Mouse (Mus musculus) hindbrain, embryonic 16.5 days (tissue): Measurements from ENCODE around the gene Aarsd1. TPM values are rescaled to one million over a fixed set of nuclear protein-coding genes. Genes with fewer than 3 reads are reported as not detected.
"Not testable (repeated sequence)": the region's sequence is repeated elsewhere in the genome, so short reads cannot be mapped to it uniquely, and the experiment has no call there.

Experiments used
- ATAC-seq: fragments of 200-750 bp; cut with Nextera tagmentation; 2 replicates; pipeline ENCODE4 v1.8.0; 2017; ENCODE audit warnings: moderate TSS enrichment, moderate library complexity
- H3K27ac ChIP-seq: fragments of 300-500 bp; sonication (generic); 2 replicates; pipeline ENCODE4 v1.5.1; 2014; ENCODE audit warnings: low read depth, mild to moderate bottlenecking, control low read depth, low read length, moderate library complexity
- H3K27me3 ChIP-seq: fragments of 300-500 bp; sonication (generic); replicated peaks from 2 replicates; pipeline ENCODE4 v1.6.1; 2014; ENCODE audit warnings: low read length; ENCODE audit not compliant: control insufficient read depth, insufficient read depth
- H3K36me3 ChIP-seq: fragments of 300-500 bp; sonication (generic); 2 replicates; pipeline ENCODE4 v1.6.1; 2014; ENCODE audit warnings: mild to moderate bottlenecking, low read length, moderate library complexity, mixed read lengths; ENCODE audit not compliant: control insufficient read depth, insufficient read depth
- H3K4me1 ChIP-seq: fragments of 300-500 bp; sonication (generic); 2 replicates; pipeline ENCODE4 v1.6.1; 2014; ENCODE audit warnings: low read depth, low read length; ENCODE audit not compliant: control insufficient read depth, insufficient read depth
- H3K4me2 ChIP-seq: fragments of 300-500 bp; sonication (generic); 2 replicates; pipeline ENCODE4 v1.6.1; 2014; ENCODE audit warnings: mild to moderate bottlenecking, low read length, control low read depth, moderate library complexity
- H3K4me3 ChIP-seq: fragments of 300-500 bp; sonication (generic); 2 replicates; pipeline ENCODE4 v1.5.1; 2014; ENCODE audit warnings: mild to moderate bottlenecking, low read length, control low read depth, moderate library complexity
- H3K9ac ChIP-seq: fragments of 300-500 bp; sonication (generic); 2 replicates; pipeline ENCODE4 v1.6.1; 2014; ENCODE audit warnings: low read depth, mild to moderate bottlenecking, control low read depth, low read length, moderate library complexity
- H3K9me3 ChIP-seq: fragments of 300-500 bp; sonication (generic); 2 replicates; pipeline ENCODE4 v1.6.1; 2014; ENCODE audit warnings: mild to moderate bottlenecking, low read length, moderate library complexity; ENCODE audit not compliant: control insufficient read depth
- WGBS: fragments of 180-500 bp; shearing (Covaris S2); extraction: QIAGEN DNeasy Blood & Tissue Kit; methylation state at CpG from one replicate; pipeline ENCODE4 v1.1.7; 2014; 5-methylcytosine and 5-hydroxymethylcytosine counted together
- polyA plus RNA-seq: library from polyadenylated mRNA; unstranded; fragments of >200 nt; fragmentation: Nextera tagmentation; extraction: Ambion mirVana; gene quantifications from 2 replicates; pipeline ENCODE4 v1.2.1, GENCODE M21; 2015

Gene Aarsd1
- 93.5 and 98.6 TPM in 2 replicates for polyA plus RNA-seq

DNA sequence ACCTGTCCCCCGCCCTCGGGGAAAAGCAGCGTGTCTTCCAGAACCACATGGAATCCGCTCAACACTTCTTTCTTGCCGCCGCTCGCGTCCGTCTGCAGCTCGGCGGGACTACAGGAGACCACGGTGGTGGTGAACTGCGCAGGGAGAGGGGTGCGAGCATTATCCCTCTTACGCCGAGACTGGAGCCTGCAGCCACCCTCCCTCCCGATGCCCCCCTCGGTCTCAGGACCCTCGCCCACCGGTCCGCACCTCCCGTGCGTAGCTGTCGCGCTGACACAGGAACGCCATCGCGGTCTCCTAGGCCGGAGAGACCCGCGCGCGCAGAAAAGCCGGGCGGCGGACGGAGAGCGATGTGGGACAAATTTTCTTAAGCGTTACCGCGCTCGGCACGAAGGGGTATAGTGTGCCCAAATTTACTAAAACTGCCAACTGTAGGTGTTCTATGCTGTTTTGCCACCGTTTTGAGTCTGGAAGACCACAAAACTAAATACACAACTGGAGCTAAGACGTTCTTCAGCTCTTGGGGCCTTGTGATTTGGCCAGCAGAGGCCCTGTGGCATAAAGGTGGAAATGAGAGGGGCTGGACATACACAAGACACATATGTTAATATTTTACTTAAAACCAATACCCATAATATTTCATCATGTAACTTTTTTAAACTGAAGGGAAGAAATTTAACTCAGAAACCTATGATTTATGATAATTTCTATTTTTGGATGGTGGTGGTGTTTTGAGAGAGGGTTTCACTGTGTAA lies at the start of gene Aarsd1:
Aarsd1 (minus strand) TSS at position 515 of the 755 bp plus-strand sequence.
- H3K9me3 ChIP-seq, result no peaks in the 10 kb centered on the region
- no peaks in the 10 kb centered on the region for H3K27me3 ChIP-seq
- peak within 1 kb of the TSS; percentile 84 for H3K27ac ChIP-seq
- H3K4me3 ChIP-seq, result peak within 1 kb of the TSS; percentile 90
- peak; percentile 81 for ATAC-seq
- peak within 1 kb of the TSS; percentile 92 for H3K9ac ChIP-seq
- H3K4me2 ChIP-seq, result peak within 1 kb of the TSS; percentile 86
- H3K4me1 ChIP-seq, result peaks cover 7% of the 10 kb centered on the region
- peaks cover 6% of the 10 kb centered on the region; the same call in 1 of the 2 replicates for H3K36me3 ChIP-seq
- under 1% methylated on average over 43 of the region's 45 CpGs for WGBS

DNA sequence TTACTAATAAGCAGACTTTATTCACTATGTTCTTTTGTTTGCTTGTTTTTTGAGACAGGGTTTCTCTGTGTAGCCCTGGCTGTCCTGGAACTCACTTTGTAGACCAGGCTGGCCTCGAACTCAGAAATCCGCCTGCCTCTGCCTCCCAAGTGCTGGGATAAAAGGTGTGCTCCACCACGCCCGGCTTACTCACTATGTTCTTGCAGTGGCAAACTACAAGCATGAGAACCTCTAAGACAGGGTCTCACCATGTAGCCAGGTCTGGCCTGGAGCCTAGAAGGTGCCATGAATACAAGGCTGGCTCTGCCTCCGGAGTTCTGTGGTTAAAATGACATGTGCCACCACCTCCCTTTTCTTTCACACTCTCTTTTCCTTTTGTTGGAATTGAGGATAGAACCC lies 49.1 kb upstream of the Aarsd1 start:
- ATAC-seq, H3K27me3 ChIP-seq, H3K9ac ChIP-seq, H3K36me3 ChIP-seq, H3K9me3 ChIP-seq, H3K27ac ChIP-seq: not testable (repeated sequence)
- peaks cover 46% of the 10 kb centered on the region for H3K4me1 ChIP-seq
- peak overlapping the region; percentile 61 for H3K4me2 ChIP-seq
- peak overlapping the region; percentile 94 for H3K4me3 ChIP-seq
- WGBS, result 66% methylated on average over 5 of the region's 5 CpGs

DNA sequence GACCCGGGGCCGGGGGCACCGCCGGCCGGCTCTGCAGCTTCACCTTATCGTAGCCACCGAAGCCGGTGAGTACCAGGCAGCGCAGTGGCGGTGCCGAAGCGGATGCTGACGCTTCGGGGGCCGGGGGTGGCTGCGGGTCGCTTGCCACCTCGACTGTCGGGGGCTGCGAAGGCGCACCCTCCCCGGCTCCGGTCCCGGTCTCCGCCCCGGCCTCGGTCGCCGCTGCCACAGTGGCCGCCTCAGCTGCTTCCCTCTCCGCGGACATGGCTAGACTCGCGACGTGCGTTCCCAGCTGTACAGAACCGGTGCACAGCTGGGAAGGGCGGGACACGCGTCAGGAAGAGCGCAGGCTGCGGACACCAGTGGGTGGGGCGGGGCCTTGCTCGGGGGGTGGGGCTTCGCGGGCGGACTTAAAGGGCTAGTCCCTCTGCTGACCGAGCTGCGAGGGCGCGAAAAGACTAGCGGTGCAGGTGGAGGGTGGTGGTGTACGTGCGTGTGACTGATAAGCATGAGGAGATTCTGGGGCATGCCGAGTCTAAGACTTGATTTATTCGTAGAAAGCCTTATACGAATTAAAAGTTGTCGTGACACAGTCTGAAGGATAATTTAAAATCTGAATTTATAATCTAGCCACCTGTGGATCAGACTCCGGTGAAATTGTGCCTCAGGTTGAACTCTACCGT lies 48.6 kb upstream of the Aarsd1 start, which contains the start of gene Vat1:
Vat1 (minus strand) TSS at position 362 of the 683 bp plus-strand sequence.
- Histone ChIP-seq H3K27me3 (no peaks in the 10 kb centered on the region), H3K4me3 (peak within 1 kb of the TSS; percentile 94), H3K9me3 (no peaks in the 10 kb centered on the region), H3K4me1 (peaks cover 46% of the 10 kb centered on the region), H3K9ac (peak within 1 kb of the TSS; percentile 93), H3K4me2 (peak within 1 kb of the TSS; percentile 86), H3K27ac (peak within 1 kb of the TSS; percentile 94), H3K36me3 (peaks cover 11% of the 10 kb centered on the region)
- under 1% methylated on average over 60 of the region's 60 CpGs for WGBS
- ATAC-seq, result peak; percentile 73

DNA sequence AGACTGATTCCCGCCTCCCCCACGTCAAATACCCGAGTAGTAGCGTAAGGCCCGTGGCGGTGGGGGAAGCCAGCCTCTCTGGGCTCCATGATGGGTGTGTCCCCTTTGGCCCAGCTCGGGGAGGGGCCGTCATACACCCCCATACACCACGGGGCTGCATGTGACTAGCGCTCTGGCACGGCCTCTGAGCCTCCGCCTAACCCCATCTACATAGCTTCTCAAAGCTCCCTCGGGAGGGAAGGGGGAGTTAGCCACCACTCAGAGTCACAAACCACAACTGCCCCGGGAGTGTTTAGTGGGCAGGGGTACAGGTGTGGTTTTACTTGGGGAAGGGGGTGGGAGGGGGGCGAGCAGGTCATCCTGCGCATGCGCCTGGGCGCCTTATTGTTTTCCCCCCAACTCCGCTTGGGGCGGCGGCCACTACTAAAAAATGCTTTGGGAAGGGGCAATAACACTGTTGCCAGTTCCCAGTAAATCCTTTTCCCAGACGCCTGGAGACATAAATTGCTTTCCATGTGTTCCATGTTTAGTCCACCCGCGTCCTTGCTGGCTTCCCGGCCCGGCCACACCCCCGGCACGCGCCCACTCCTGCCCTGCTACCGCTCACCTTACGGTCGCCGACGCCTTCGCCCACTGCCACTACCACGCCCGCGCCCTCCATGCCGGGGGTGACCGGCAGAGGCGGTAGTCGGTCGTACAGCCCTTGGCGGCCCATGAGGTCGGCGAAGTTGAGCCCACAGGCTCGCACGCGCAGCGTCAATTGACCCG lies 47.9 kb upstream of the Aarsd1 start:
- Histone ChIP-seq H3K27me3 (no peaks in the 10 kb centered on the region), H3K36me3 (peaks cover 15% of the 10 kb centered on the region), H3K9ac (peak overlapping the region; percentile 93), H3K9me3 (no peaks in the 10 kb centered on the region), H3K4me1 (peaks cover 46% of the 10 kb centered on the region), H3K4me2 (peak overlapping the region; percentile 61), H3K4me3 (peak overlapping the region; percentile 94), H3K27ac (peak overlapping the region; percentile 94)
- under 1% methylated on average over 51 of the region's 51 CpGs for WGBS
- peak; percentile 25 for ATAC-seq

DNA sequence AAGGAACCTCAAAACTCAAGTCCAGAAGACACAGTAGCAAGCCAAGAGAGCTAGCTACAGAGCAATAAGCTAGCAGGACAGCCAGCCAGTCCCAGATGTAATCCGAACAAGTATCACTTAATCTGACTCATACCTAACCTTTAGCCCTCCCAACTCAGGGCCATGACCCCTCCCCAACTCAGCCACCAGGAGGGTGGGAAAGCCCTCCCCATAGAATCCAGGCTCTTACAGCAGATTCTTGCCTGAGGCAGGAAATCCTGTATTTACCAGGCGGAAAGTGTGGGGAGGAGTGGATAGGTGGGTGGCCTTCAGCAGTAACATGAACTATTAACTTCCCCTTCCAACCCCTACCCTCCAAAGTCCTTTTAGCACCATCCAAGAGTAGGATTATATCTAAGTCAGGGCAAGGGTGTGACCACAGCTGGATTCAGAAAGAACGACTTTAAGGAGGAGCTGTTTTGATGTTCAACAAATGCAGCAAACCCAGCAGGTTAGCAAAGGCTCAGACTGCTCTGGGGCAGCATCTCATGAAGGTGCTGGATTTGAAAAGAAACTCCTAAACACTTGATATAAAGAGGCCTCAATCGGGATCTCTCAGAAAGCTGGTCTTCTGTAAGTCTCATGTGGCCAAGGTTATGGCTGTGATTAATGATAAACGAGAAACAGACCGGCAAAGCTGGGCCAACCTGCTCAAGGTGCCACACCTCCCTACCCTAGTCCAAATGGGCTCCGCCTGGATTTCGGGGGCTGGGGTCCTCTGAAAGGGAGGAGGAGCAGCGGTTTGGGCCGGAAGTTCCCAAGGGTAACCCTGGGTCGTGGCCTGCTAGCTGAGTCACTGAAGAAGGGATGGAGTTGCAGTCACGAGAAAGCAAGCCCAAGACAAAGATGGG lies 47.0 kb upstream of the Aarsd1 start, which contains the start of gene Rnd2:
Rnd2 (plus strand) TSS at position 789 of the 890 bp plus-strand sequence.
- Histone ChIP-seq H3K4me3 (peak within 1 kb of the TSS; percentile 94), H3K4me2 (peak within 1 kb of the TSS; percentile 61), H3K36me3 (peaks cover 23% of the 10 kb centered on the region), H3K27ac (peak within 1 kb of the TSS; percentile 94), H3K27me3 (no peaks in the 10 kb centered on the region), H3K4me1 (peaks cover 41% of the 10 kb centered on the region), H3K9ac (peak within 1 kb of the TSS; percentile 93), H3K9me3 (no peaks in the 10 kb centered on the region)
- WGBS, result 8% methylated on average over 12 of the region's 12 CpGs
- ATAC-seq, result 0 out of 2 replicates have a peak, but pooled peaks have one; percentile 0

DNA sequence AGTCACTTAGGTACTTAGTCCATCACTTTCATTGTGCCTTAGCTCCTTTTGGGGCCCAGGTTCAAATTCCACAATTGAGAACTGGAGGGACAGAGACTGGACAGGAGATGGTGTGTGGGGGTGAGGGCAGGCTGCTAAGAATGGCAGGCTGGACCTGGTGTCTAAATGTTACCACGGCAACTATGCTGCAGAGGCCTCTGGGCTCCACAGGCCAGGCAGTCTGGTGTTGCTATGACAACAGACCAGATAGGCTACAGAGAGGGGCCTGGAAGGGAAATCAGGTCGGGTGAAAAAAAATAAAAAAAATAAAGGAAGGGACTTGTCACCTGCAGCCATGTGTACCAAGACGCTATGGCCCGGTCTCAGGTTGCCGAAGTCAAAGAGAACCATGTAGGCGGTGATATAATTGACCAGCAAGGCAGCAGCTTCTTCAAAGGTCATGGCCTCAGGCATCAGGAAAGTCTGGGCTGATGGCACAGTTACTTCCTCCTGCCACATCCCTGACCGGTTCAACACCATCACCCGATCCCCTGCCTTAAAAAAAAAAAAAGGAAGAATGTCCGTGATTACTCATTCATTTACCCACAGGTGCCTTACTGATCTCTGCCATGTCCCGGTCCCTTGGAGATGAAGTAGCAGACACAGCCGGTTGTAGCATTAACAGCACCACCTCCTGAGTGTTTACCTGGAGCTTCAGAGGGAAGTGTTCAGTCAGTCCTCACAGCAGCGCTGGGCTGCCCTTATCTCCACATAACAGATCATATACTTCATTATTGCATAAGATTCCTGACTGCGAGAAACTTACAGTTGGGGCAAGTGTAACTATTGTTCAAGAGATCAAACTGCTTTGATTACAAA lies 45.4 kb upstream of the Aarsd1 start:
- no peaks in the 10 kb centered on the region for H3K27me3 ChIP-seq
- peaks cover 34% of the 10 kb centered on the region for H3K4me1 ChIP-seq
- H3K9ac ChIP-seq, result no peak overlapping the region
- peak overlapping the region; percentile 61 for H3K4me2 ChIP-seq
- peaks cover 34% of the 10 kb centered on the region for H3K36me3 ChIP-seq
- WGBS, result 21% methylated on average over 13 of the region's 13 CpGs
- no peak overlapping the region for H3K27ac ChIP-seq
- ATAC-seq, result no peak
- no peak overlapping the region for H3K4me3 ChIP-seq
- no peaks in the 10 kb centered on the region for H3K9me3 ChIP-seq

DNA sequence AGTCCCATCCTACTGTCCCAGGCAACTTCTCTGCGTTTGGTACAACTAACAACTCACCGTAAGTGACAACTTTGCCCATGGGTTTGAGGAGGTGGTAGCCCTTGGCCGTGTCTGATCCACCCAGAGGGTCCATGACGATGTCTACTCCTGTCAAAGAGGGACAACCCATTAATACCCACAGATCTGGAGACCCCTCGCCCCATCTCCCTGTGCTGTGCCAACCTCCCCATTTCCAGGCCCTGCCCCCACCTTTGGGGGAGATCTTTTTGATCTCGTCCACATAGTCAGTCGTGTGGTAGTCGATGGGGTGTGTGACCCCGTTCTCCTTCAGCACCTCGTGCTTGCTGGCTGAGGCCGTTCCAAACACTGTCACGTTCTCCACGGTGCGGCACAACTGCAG lies 44.7 kb upstream of the Aarsd1 start:
- no peak overlapping the region for H3K9ac ChIP-seq

More for the DNA sequence above, 44.7 kb upstream of the Aarsd1 start:
- Histone ChIP-seq H3K36me3 (peaks cover 36% of the 10 kb centered on the region), H3K4me3 (no peak overlapping the region), H3K9me3 (no peaks in the 10 kb centered on the region), H3K27me3 (no peaks in the 10 kb centered on the region), H3K4me2 (no peak overlapping the region), H3K4me1 (peaks cover 31% of the 10 kb centered on the region), H3K27ac (no peak overlapping the region)
- ATAC-seq, result no peak
- WGBS, result 54% methylated on average over 14 of the region's 14 CpGs
